Mouse (Mus musculus): ENCODE results near the gene Wbp1l.

The Wbp1l gene

GRCm38 (mm10) chr19:46658851-46659250 is 60.0 kb downstream of the Wbp1l start:
- no peak for DNase-seq (ENCODE audit: low spot score)

DNA sequence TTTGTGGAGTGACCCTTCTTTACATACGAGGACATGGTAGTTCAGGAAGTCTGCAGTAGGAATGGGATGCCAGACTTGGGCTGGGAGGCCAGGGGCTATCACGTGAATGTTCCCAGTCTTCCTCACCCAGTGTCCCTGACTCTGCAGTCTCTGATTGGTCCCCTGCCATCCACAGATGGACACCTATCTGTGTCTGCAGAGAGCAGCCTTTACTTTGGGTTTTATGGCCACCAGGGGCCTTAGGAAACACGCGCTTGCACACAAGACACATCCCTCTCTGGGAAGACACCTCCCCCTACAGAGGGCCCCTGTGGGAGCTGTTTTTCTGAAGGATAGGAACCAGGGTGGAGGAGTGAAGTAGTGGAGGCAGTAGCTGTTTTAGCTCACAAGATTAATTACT is 62.6 kb downstream of the Wbp1l start:
- no peak for DNase-seq (ENCODE audit: low spot score)

DNA sequence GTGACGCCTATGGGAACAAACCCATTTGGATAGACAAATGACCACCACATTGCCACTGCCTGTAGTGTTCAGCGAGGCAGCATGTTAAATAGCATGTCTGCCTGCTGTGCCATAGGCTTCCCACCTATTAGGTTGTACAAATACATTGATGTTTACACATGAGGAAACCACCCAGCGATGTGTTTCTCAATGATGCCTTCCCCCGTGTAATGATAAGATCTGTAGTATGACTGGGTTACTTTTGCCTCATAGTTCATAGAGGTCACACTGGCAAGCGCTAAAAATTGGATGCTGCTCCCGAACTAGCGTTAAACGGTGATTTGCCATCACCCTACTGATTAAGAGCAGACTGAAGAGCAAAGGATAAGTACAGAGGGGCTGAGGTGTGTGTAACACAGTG is 63.3 kb downstream of the Wbp1l start:
- DNase-seq (ENCODE audit: low spot score): no peak

DNA sequence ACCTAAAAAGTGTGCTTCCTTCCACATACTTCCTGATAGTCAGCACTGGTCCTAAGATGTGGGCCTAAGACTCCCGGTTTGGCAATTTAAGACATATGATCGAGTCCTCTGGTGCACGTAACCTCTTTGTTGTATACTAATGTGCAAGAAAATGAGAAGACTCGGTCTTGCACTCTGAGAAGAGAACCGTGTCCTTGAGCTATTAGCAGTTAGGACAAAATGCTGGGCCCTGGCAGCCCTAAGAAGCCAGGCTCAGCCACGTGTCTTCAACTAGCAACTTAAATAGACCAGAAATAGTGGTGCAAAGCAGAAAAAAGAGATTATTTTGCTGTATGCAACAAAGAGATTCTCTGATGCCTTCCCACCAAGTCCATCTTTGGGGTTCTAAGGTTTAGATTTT is 63.9 kb downstream of the Wbp1l start:
- DNase-seq (ENCODE audit: low spot score): no peak

- DNase-seq (ENCODE audit: low spot score): no peak
These were observed 66.6 kb downstream of the Wbp1l start for GRCm38 (mm10) chr19:46665474-46665873.

DNA sequence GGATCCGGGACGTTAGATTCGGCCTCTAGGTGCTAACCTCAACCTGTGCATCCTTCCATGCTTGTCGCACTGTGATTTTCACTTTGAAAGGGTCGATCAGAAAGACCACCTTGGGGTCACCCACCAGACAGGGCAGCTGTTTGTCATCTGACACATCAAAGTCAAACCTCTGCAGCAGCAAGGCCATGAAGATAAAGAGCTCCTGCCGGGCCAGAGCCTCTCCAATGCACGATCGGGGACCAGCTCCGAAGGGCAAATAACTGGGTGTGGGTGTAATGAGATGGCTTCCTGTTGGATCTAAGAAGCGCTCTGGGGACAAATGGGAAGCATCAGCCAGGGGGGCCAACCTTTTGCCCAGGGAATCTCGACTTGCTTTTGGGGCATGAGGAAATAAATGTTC is 68.4 kb downstream of the Wbp1l start:
- no peak for DNase-seq (ENCODE audit: low spot score)

- no peak for DNase-seq (ENCODE audit: low spot score)
These were observed 69.4 kb downstream of the Wbp1l start for GRCm38 (mm10) chr19:46668263-46668662.

DNA sequence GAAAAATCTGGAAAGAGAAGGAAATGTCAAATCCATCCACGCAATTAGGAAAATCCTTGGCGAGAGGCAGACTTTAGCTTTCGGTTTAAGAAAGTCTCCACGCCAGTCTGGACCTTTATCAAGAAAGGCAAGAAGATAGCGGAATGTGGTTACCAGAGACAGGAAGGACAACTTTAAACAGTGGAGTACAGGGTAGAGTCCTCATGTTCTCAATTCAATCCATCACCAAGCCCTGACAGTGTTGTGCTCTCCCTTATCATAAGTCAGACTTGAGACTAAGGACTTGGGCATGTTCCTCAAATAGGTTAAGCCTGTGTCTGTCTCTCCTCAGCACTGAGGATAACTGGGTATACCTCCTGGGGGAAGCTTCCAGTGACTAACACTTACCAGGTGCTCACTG is 70.9 kb downstream of the Wbp1l start:
- no peak for DNase-seq (ENCODE audit: low spot score)

DNA sequence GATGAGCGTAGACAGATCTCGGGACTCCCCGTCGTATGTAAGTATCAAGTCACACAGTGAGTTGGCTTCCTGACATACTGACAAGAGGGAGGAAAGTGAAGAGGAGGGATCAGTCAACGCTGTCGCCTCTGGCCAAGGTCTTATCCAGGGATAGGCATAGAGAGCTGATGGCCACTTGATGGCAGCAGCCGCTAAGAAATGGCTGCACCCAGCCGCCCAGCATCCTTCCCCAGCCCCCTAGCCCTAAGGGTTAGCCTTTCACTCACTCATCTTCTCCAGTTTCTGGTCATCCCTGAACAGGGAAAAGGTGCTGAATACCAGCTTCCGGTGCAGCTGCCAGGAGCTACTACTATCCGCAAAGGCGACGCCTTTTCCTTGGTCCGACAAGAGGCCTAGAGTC is 71.8 kb downstream of the Wbp1l start:
- no peak for DNase-seq (ENCODE audit: low spot score)

- no peak for DNase-seq (ENCODE audit: low spot score)
These were observed 74.0 kb downstream of the Wbp1l start, which contains the start of gene Cyp17a1 for GRCm38 (mm10) chr19:46672766-46673418. Gene Cyp17a1, minus strand, starts transcription at chr19:46673172.

- no peak for DNase-seq (ENCODE audit: low spot score)
These were observed 76.8 kb downstream of the Wbp1l start for GRCm38 (mm10) chr19:46675641-46676040.

DNA sequence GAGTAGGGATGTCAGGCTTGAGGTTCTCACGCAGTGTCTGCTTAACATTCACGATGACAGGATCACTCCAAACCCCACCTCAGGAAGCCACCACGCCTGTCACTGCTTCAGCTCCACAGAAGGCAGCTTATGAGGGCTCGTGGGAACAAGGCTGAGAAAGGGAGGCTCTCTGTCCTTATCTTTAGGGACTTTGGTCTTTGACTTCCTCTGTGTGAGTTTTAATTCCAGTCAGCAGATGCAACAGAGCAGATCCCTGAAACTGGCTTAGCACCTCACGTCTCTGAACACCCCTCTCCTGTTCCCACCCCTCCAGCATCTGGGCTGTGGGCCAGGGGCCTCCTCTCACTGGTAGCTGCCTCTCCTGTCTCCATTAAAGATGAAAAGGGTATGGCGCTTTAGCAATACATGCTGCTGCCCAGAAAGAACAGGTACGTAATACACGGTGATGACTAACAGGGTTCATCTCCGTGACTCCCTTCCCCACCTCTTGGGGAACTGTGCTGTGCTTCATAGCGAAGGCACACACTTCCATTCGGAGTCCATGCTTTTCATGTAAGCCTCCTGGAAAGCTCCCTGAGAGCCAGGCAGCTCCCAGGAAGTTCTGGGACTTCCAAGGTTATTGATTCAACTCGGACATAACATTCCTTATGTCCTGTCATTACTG is 81.0 kb downstream of the Wbp1l start:
- no peak for DNase-seq (ENCODE audit: low spot score)

GRCm38 (mm10) chr19:46689460-46690372 is 90.8 kb downstream of the Wbp1l start, which contains the start of gene Borcs7:
Gene Borcs7, plus strand, starts transcription at chr19:46689906.
- DNase-seq (ENCODE audit: low spot score): peak; percentile 74

DNA sequence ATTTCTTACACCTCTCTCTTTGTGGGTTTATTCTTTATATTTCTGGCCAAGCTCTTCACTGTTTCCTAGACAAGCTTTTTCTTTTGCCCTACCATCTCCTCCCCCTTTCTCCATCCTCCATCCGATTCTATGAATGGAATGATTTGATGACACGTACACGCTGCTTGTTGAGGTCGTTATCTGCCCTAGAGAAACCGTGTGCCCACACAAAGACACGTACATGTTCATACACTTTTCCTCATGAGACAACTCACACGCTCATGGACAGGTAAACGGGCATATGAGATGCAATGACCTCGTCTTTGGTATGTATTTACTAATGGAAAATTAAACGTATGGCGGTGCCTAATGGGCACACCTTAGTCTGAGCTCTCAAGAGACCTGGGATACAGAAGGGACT is 91.5 kb downstream of the Wbp1l start:
- no peak for DNase-seq (ENCODE audit: low spot score)

- no peak for DNase-seq (ENCODE audit: low spot score)
These were observed 92.2 kb downstream of the Wbp1l start for GRCm38 (mm10) chr19:46691078-46691477.

- DNase-seq (ENCODE audit: low spot score): no peak
These were observed 94.3 kb downstream of the Wbp1l start for GRCm38 (mm10) chr19:46693146-46693545.

- DNase-seq (ENCODE audit: low spot score): no peak
These were observed 97.6 kb downstream of the Wbp1l start for GRCm38 (mm10) chr19:46696482-46696881.

- no peak for DNase-seq (ENCODE audit: low spot score)
These were observed 98.1 kb downstream of the Wbp1l start for GRCm38 (mm10) chr19:46696943-46697342.

GRCm38 (mm10) chr19:46697840-46698517 is 99.1 kb downstream of the Wbp1l start:
- DNase-seq (ENCODE audit: low spot score): no peak

DNA sequence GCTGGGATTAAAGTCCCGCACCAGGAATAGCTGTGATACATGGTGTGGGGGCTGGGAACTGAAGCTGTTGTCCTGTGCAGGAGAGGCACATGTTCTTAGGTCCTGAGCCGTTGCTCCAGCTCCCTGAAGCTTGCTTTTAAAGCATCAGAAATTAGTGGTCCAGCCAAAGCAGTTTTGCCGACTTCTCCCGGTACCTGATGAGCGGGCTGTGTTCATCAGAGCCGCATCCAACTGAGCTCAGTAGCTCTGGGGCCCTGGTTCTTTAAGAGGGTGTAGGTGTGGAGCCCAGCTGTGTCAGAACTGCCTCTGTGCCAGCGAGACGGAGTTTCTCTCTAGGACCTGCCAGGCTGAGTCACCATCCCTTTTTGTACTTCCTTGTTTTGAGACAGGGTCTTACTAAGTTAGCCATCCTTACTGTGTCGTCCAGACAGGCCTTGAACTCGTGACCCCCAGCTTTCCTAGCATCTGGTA is 100.2 kb downstream of the Wbp1l start:
- DNase-seq (ENCODE audit: low spot score): no peak

GRCm38 (mm10) chr19:46701156-46701555 is 102.3 kb downstream of the Wbp1l start:
- no peak for DNase-seq (ENCODE audit: low spot score)

Measured in layer of hippocampus, adult 9-10 months (tissue).